Mouse (Mus musculus) spleen, postnatal 4 days (tissue): ENCODE results near the gene Kank1.
A peak's percentile ranks its signal among the peaks of the same experiment; 100 is the strongest.

Source experiments
- DNase-seq, 2 experiments: peaks; one replicate each; pipeline ENCODE4 v3.0.0; 2022; ENCODE audit warnings: low spot score in 2 of 2

Kank1 gene

GRCm38 (mm10) chr19:25310989-25311388 lies 74.2 kb downstream of the Kank1 start:
- DNase-seq = no peak

GRCm38 (mm10) chr19:25311626-25312025 lies 74.9 kb downstream of the Kank1 start:
- no peak for DNase-seq

DNA sequence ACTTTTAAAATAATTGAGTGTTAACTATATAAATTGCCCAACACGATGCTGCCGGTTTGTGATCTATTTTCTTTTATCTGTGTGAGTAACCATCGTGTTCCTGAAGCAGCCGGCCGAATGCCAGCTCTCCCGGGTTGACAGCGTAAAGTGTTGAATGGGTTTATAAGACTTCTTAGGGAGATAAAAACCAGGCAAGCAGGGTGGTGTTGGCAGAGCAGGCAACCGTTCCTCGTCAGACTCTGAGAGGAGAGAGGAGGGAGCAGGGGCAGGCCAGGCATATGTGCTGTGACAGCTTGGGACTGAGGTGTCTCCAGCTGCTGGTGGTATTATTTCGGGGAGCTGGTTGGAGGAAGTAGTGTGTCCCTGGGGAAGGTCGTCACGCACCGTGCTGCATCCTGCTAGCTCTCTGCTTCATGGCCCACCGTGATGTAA lies 78.7 kb downstream of the Kank1 start:
- peak in 1 of 2 experiments; percentile 22 for DNase-seq

GRCm38 (mm10) chr19:25315993-25316392 lies 79.2 kb downstream of the Kank1 start:
- DNase-seq = no peak

- DNase-seq = no peak
Observed at GRCm38 (mm10) chr19:25324265-25324664, 87.5 kb downstream of the Kank1 start.

DNA sequence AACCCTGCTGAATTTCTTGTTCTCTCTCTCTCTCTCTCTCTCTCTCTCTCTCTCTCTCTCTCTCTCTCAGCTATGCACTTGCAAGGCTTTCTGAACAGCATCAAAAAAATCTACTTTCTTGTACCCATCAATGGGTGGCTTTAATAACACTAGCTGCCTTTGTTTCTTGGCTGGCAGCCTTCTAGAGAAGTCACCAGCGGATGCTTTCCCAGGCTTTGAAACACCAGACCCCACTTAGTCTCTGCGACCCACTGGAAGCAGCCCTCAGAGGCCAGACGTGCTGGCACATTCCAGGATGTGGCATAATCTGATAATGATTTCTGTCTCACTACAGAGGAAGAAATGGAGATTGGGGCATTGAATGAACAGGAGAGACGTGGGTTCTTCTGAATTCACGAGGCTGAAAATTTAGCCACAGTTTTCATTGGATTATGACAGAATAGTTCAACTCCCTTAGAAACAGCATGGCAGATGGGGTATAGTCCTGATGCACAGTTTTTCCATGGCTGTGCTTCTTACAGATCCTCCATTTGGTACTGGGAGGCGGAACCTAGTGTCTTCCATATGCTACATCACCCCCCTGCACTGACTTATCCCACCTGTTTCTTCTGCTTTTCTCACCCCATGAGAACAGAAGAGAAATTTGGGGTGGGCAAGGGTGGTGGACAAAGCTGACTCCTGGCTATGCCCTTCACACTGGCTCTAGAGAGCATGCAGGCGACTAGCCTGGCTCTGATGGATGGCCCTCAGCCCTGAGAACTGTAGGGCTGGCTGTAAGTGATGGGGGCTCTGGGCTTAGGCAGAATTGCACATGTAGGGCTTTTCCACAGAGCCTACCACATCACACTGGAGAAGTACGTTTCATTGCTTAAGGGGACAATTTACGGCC lies 88.6 kb downstream of the Kank1 start:
- DNase-seq = no peak

DNA sequence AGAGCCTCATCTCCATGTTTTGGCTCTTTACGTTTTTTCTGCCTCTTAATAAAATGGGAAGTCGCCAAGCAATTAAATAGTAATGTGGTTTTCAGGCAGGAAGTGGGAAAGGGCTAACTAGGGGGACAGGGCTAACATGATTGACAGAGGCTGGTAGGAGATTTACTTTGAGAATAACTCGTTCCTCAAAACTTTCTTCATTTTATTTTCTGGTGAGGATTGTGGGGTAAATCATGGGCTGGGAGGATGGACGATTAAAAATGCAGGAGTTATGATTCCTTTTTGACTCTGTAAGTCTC lies 89.2 kb downstream of the Kank1 start:
- DNase-seq = no peak

GRCm38 (mm10) chr19:25327633-25328032 lies 90.9 kb downstream of the Kank1 start:
- DNase-seq = no peak

GRCm38 (mm10) chr19:25334360-25334759 lies 97.6 kb downstream of the Kank1 start:
- DNase-seq = peak; percentile 49 to 76

GRCm38 (mm10) chr19:25336731-25337130 lies 100.0 kb downstream of the Kank1 start:
- no peak for DNase-seq

GRCm38 (mm10) chr19:25340630-25341620 lies 104.2 kb downstream of the Kank1 start:
- peak in 1 of 2 experiments; percentile 21 for DNase-seq

DNA sequence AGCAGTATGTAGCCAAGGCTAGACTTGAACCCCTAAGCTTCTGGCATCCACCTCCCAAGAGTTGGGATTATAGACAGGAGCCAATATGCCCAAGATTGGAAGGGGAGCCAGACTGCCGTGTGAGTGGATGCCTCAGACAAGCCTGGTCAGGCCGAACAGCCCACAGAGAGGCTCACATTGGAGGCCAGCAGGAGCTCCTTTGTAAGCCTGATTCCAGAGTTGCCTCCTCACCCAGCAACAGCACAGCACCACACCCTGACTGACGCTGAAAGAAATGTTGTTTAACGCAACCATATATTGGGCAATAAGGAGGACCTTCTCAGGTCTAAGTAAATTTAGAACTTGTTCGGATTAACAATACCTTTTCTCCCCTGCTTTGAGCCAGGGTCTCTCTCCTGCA lies 105.3 kb downstream of the Kank1 start:
- DNase-seq = no peak

- DNase-seq = peak in 1 of 2 experiments; percentile 29
Observed at GRCm38 (mm10) chr19:25343657-25344322, 107.0 kb downstream of the Kank1 start.

GRCm38 (mm10) chr19:25344371-25344770 lies 107.6 kb downstream of the Kank1 start:
- DNase-seq = no peak

- no peak for DNase-seq
Observed at GRCm38 (mm10) chr19:25345972-25346371, 109.2 kb downstream of the Kank1 start.

- DNase-seq = no peak
Observed at GRCm38 (mm10) chr19:25347515-25347914, 110.7 kb downstream of the Kank1 start.

GRCm38 (mm10) chr19:25351257-25351955 lies 114.6 kb downstream of the Kank1 start:
- DNase-seq = no peak

DNA sequence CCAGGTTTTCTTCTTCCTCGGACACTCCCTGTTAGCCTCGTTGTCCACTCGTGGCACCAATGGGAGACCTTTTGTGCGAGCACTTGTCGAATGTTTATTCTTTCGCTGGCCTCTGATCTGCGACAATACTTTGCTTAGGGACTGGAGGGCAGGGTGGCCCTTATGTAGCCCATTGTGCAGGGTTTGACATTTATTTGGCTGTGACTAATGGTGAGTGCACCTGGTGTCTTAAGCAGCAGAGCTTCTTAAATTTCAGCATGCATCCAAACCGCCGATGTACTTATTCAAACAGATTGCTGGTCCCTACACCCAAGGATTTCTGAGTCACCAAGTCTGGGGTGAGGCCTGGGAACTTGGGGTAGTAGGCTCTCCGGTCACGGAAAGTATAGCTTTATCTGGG lies 120.3 kb downstream of the Kank1 start:
- no peak for DNase-seq

DNA sequence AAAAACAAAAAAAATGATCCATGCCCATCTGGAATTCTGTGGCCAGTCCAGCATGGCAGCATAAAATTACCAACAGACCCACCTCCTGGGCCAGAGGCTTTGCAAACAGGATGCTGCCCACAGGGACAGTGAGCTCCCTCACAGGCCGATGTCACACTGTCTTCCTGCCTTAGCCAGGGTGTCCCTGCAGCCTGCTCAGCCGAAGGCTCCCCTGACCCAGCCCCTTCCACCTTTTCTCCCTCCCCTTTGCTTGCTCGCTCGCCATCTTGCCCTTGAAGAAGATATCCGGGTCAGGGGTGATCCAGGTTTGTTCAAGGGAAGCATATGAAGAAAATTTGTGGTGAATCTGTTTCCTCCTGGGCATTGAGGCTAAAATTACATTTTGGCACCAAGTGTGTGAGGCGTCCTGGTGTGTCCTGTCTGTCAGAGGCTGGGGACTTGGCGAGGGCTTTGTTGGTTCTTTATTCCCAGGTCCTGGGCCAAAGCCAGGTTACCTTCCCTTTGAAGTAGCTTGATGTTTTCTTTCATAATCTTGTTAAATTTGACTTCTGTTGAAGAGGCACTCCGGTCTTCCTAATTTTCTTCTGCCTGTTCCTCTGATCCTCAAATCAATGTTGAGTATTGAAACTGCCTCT lies 121.8 kb downstream of the Kank1 start:
- no peak for DNase-seq

- no peak for DNase-seq
Observed at GRCm38 (mm10) chr19:25360571-25361029, 123.8 kb downstream of the Kank1 start.

DNA sequence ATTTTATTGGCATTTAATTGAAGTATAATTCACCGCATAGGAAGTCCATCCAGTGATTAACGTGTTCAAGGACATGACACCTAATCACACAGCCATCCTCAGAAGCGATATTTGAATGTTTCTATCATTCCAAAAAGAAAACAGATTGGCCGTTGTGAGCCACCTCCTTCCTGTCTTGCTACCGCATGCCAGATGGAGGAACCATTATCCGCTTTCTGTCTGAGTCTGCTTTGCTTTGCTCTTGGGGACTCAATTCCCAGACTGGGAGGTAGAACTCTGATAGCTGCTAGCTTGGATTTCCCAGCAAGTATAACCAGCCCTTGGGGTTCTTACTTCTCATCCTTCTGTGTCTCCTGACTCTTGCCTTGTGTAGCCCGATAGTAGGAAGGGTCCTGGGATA lies 125.2 kb downstream of the Kank1 start:
- DNase-seq = no peak
